Mouse (Mus musculus) limb, embryonic 11.5 days (tissue): ENCODE results near the gene Nrcam. TPM values are rescaled to one million over a fixed set of nuclear protein-coding genes. Genes with fewer than 3 reads are reported as not detected.

ENCODE experiments used
- ATAC-seq: fragments of 200-750 bp; cut with Nextera tagmentation; 2 replicates; pipeline ENCODE4 v1.8.0; 2017; ENCODE audit warnings: low read depth; ENCODE audit not compliant: insufficient number of reproducible peaks, low FRiP score, low TSS enrichment
- DNase-seq: peaks from one replicate; pipeline ENCODE4 v3.0.0-alpha.2; 2015; ENCODE audit warnings: low spot score
- H3K27ac ChIP-seq: fragments of 300-500 bp; sonication (generic); replicated peaks from 2 replicates; pipeline ENCODE4 v1.5.1; 2014; ENCODE audit warnings: low read depth, mild to moderate bottlenecking, low read length
- H3K27me3 ChIP-seq: fragments of 300-500 bp; sonication (generic); 2 replicates; pipeline ENCODE4 v1.6.1; 2014; ENCODE audit warnings: mild to moderate bottlenecking, low read length, mixed read lengths; ENCODE audit not compliant: control insufficient read depth, insufficient read depth
- H3K36me3 ChIP-seq: fragments of 300-500 bp; sonication (generic); 2 replicates; pipeline ENCODE4 v1.6.1; 2014; ENCODE audit warnings: mild to moderate bottlenecking, low read length, moderate library complexity, mixed read lengths; ENCODE audit not compliant: control insufficient read depth, insufficient read depth
- H3K4me1 ChIP-seq: fragments of 300-500 bp; sonication (generic); 2 replicates; pipeline ENCODE4 v1.6.1; 2014; ENCODE audit warnings: low read length, mixed read lengths; ENCODE audit not compliant: control insufficient read depth, insufficient read depth
- H3K4me2 ChIP-seq: fragments of 300-500 bp; sonication (generic); 2 replicates; pipeline ENCODE4 v1.6.1; 2014; ENCODE audit warnings: low read depth, mild to moderate bottlenecking, moderate library complexity; ENCODE audit not compliant: severe bottlenecking
- H3K4me3 ChIP-seq: fragments of 300-500 bp; sonication (generic); 2 replicates; pipeline ENCODE4 v1.5.1; 2014; ENCODE audit warnings: low read depth, low read length
- H3K9ac ChIP-seq: fragments of 300-500 bp; sonication (generic); 2 replicates; pipeline ENCODE4 v1.6.1; 2014; ENCODE audit warnings: mild to moderate bottlenecking, low read length
- H3K9me3 ChIP-seq: fragments of 300-500 bp; sonication (generic); 2 replicates; pipeline ENCODE4 v1.6.1; 2016; ENCODE audit warnings: low read length; ENCODE audit not compliant: control insufficient read depth
- WGBS: fragments of 180-500 bp; shearing (Covaris S2); extraction: QIAGEN DNeasy Blood & Tissue Kit; methylation state at CpG from one replicate; pipeline ENCODE4 v1.1.7; 2014; 5-methylcytosine and 5-hydroxymethylcytosine counted together
- polyA plus RNA-seq: library from polyadenylated mRNA; unstranded; fragments of >200 nt; fragmentation: Nextera tagmentation; extraction: Ambion mirVana; gene quantifications from 2 replicates; pipeline ENCODE4 v1.2.1, GENCODE M21; 2014

The Nrcam gene
- polyA plus RNA-seq, 1 experiment from 2014 or later, result 1.6 TPM

GRCm38 (mm10) chr12:44519440-44520141 lies 190.9 kb downstream of the Nrcam start:
- Histone ChIP-seq H3K9ac (no peak overlapping the region), H3K9me3 (no peaks in the 10 kb centered on the region), H3K27me3 (no peaks in the 10 kb centered on the region), H3K36me3 (no peaks in the 10 kb centered on the region), H3K4me3 (no peak overlapping the region), H3K27ac (no peak overlapping the region), H3K4me1 (no peaks in the 10 kb centered on the region), H3K4me2 (no peak overlapping the region)
- ATAC-seq (no peak), DNase-seq (no peak)
- 69% methylated on average over 7 of the region's 7 CpGs for whole genome bisulfite sequencing

- WGBS, result 81% methylated on average over 3 of the region's 3 CpGs
- ATAC-seq, result no peak
- H3K27me3 ChIP-seq, result no peaks in the 10 kb centered on the region
Observed at GRCm38 (mm10) chr12:44521496-44521895, 192.8 kb downstream of the Nrcam start.

GRCm38 (mm10) chr12:44524621-44525565 lies 196.2 kb downstream of the Nrcam start:
- Histone ChIP-seq H3K4me2 (no peak overlapping the region), H3K4me3 (no peak overlapping the region), H3K36me3 (no peaks in the 10 kb centered on the region), H3K27ac (no peak overlapping the region), H3K27me3 (no peaks in the 10 kb centered on the region), H3K9me3 (no peaks in the 10 kb centered on the region), H3K9ac (no peak overlapping the region), H3K4me1 (no peaks in the 10 kb centered on the region)
- WGBS, result 84% methylated on average over 8 of the region's 8 CpGs
- no peak for DNase-seq
- ATAC-seq, result no peak

More at GRCm38 (mm10) chr12:44521496-44521895, 192.8 kb downstream of the Nrcam start:
- Histone ChIP-seq H3K9me3 (no peaks in the 10 kb centered on the region), H3K4me2 (no peak overlapping the region), H3K4me1 (no peaks in the 10 kb centered on the region), H3K27ac (no peak overlapping the region), H3K4me3 (no peak overlapping the region), H3K9ac (no peak overlapping the region), H3K36me3 (no peaks in the 10 kb centered on the region)
- DNase-seq, result no peak

- Histone ChIP-seq H3K4me1 (no peaks in the 10 kb centered on the region), H3K9me3 (no peaks in the 10 kb centered on the region), H3K9ac (no peak overlapping the region), H3K27ac (no peak overlapping the region), H3K27me3 (no peaks in the 10 kb centered on the region), H3K4me2 (no peak overlapping the region), H3K4me3 (no peak overlapping the region), H3K36me3 (no peaks in the 10 kb centered on the region)
- ATAC-seq (no peak), DNase-seq (no peak)
- 44% methylated on average over 11 of the region's 11 CpGs for WGBS
Observed at GRCm38 (mm10) chr12:44528391-44529016, 199.8 kb downstream of the Nrcam start.

- Histone ChIP-seq H3K9me3 (no peaks in the 10 kb centered on the region), H3K4me3 (no peak overlapping the region), H3K4me2 (no peak overlapping the region), H3K27me3 (no peaks in the 10 kb centered on the region), H3K9ac (no peak overlapping the region), H3K4me1 (no peaks in the 10 kb centered on the region), H3K27ac (no peak overlapping the region), H3K36me3 (no peaks in the 10 kb centered on the region)
- 84% methylated on average over 19 of the region's 19 CpGs for WGBS
- no peak for ATAC-seq
- no peak for DNase-seq
Observed at GRCm38 (mm10) chr12:44532337-44533113, 203.8 kb downstream of the Nrcam start.

- ATAC-seq (no peak), DNase-seq (no peak)
- 88% methylated on average over 7 of the region's 7 CpGs for WGBS
- Histone ChIP-seq H3K4me1 (no peaks in the 10 kb centered on the region), H3K9me3 (no peaks in the 10 kb centered on the region), H3K9ac (no peak overlapping the region), H3K27me3 (no peaks in the 10 kb centered on the region), H3K27ac (no peak overlapping the region), H3K36me3 (no peaks in the 10 kb centered on the region), H3K4me3 (no peak overlapping the region), H3K4me2 (no peak overlapping the region)
Observed at GRCm38 (mm10) chr12:44534100-44534633, 205.5 kb downstream of the Nrcam start.

- Histone ChIP-seq H3K4me3 (no peak overlapping the region), H3K36me3 (no peaks in the 10 kb centered on the region), H3K27ac (no peak overlapping the region), H3K4me2 (no peak overlapping the region), H3K4me1 (no peaks in the 10 kb centered on the region), H3K9me3 (no peaks in the 10 kb centered on the region), H3K27me3 (no peaks in the 10 kb centered on the region), H3K9ac (no peak overlapping the region)
- ATAC-seq (no peak), DNase-seq (no peak)
- 15% methylated on average over 5 of the region's 5 CpGs for WGBS
Observed at GRCm38 (mm10) chr12:44535623-44536022, 206.9 kb downstream of the Nrcam start.
